Mouse (Mus musculus) midbrain, embryonic 13.5 days (tissue): ENCODE measurements around the gene Mex3a. TPM values are rescaled to one million over a fixed set of nuclear protein-coding genes. Genes with fewer than 3 reads are reported as not detected.
A peak's percentile ranks its signal among the peaks of the same experiment; 100 is the strongest.

Source experiments
- ATAC-seq: fragments of 200-750 bp; cut with Nextera tagmentation; 2 replicates; pipeline ENCODE4 v1.8.0; 2017; ENCODE audit warnings: mild to moderate bottlenecking, moderate TSS enrichment, moderate library complexity
- H3K27ac ChIP-seq: fragments of 300-500 bp; sonication (generic); 2 replicates; pipeline ENCODE4 v1.5.1; 2015; ENCODE audit warnings: inconsistent platforms, mild to moderate bottlenecking, moderate library complexity
- H3K27me3 ChIP-seq: fragments of 300-500 bp; sonication (generic); 2 replicates; pipeline ENCODE4 v1.6.1; 2015; ENCODE audit warnings: mild to moderate bottlenecking, inconsistent platforms
- H3K36me3 ChIP-seq: fragments of 300-500 bp; sonication (generic); 2 replicates; pipeline ENCODE4 v1.6.1; 2015; ENCODE audit warnings: mild to moderate bottlenecking, inconsistent platforms
- H3K4me1 ChIP-seq: fragments of 300-500 bp; sonication (generic); replicated peaks from 2 replicates; pipeline ENCODE4 v1.6.1; 2015; ENCODE audit warnings: inconsistent platforms
- H3K4me2 ChIP-seq: fragments of 300-500 bp; sonication (generic); replicated peaks from 2 replicates; pipeline ENCODE4 v1.6.1; 2015; ENCODE audit warnings: moderate library complexity, mild to moderate bottlenecking, inconsistent platforms
- H3K4me3 ChIP-seq: fragments of 300-500 bp; sonication (generic); replicated peaks from 2 replicates; pipeline ENCODE4 v1.5.1; 2015; ENCODE audit warnings: mild to moderate bottlenecking, inconsistent platforms
- H3K9ac ChIP-seq: fragments of 300-500 bp; sonication (generic); replicated peaks from 2 replicates; pipeline ENCODE4 v1.6.1; 2015; ENCODE audit warnings: mild to moderate bottlenecking, inconsistent platforms
- H3K9me3 ChIP-seq: fragments of 300-500 bp; sonication (generic); 2 replicates; pipeline ENCODE4 v1.6.1; 2016; ENCODE audit warnings: mild to moderate bottlenecking, inconsistent platforms
- WGBS: fragments of 180-500 bp; shearing (Covaris S2); methylation state at CpG from one replicate; pipeline ENCODE4 v1.1.7; 2015; 5-methylcytosine and 5-hydroxymethylcytosine counted together
- polyA plus RNA-seq: library from polyadenylated mRNA; unstranded; fragments of >200 nt; fragmentation: Nextera tagmentation; extraction: Ambion mirVana; gene quantifications from 2 replicates; pipeline ENCODE4 v1.2.1, GENCODE M21; 2015

Gene Mex3a
- polyA plus RNA-seq, 1 experiment from 2014 or later, result 49.5 TPM

GRCm38 (mm10) chr3:88552676-88553524 lies 20.7 kb downstream of the Mex3a start, which contains the start of gene Lamtor2:
Gene Lamtor2 (minus strand): TSS chr3:88553074.
- Histone ChIP-seq H3K27me3 (no peaks in the 10 kb centered on the region), H3K9me3 (no peaks in the 10 kb centered on the region), H3K27ac (peak within 1 kb of the TSS; percentile 93), H3K9ac (peak within 1 kb of the TSS; percentile 92), H3K4me3 (peak within 1 kb of the TSS; percentile 93), H3K36me3 (peaks cover 29% of the 10 kb centered on the region), H3K4me2 (peak within 1 kb of the TSS; percentile 81), H3K4me1 (peaks cover 43% of the 10 kb centered on the region)
- under 1% methylated on average over 48 of the region's 48 CpGs for WGBS
- peak; percentile 93 for ATAC-seq

DNA sequence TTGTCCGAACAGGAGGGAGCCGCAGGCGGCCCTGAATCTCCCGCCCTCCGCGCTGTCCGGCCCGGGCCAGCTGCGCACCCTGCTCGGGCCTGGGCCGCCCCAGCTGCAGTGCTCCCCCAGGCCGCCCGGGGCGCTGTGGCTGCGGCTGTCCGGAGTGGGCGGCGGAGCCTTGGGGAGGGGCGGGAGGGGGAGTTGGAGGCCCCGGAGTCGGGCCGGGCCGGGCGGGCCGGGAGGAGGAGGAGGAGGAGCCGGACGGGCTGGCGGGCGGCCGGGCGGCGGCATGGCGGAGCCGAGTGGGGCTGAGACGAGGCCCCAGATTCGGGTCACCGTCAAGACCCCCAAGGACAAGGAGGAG lies 21.3 kb downstream of the Mex3a start, which contains the start of gene Ubqln4:
Gene Ubqln4 (plus strand): TSS at position 234 of the 355 bp plus-strand sequence.
- under 1% methylated on average over 25 of the region's 37 CpGs for WGBS
- H3K9me3 ChIP-seq, result no peaks in the 10 kb centered on the region
- peak within 1 kb of the TSS; percentile 92 for H3K9ac ChIP-seq
- H3K27ac ChIP-seq, result peak within 1 kb of the TSS; percentile 93
- peak; percentile 87 for ATAC-seq
- H3K4me3 ChIP-seq, result peak within 1 kb of the TSS; percentile 93
- no peaks in the 10 kb centered on the region for H3K27me3 ChIP-seq
- peaks cover 35% of the 10 kb centered on the region for H3K36me3 ChIP-seq
- peaks cover 43% of the 10 kb centered on the region for H3K4me1 ChIP-seq
- H3K4me2 ChIP-seq, result peak within 1 kb of the TSS; percentile 81

DNA sequence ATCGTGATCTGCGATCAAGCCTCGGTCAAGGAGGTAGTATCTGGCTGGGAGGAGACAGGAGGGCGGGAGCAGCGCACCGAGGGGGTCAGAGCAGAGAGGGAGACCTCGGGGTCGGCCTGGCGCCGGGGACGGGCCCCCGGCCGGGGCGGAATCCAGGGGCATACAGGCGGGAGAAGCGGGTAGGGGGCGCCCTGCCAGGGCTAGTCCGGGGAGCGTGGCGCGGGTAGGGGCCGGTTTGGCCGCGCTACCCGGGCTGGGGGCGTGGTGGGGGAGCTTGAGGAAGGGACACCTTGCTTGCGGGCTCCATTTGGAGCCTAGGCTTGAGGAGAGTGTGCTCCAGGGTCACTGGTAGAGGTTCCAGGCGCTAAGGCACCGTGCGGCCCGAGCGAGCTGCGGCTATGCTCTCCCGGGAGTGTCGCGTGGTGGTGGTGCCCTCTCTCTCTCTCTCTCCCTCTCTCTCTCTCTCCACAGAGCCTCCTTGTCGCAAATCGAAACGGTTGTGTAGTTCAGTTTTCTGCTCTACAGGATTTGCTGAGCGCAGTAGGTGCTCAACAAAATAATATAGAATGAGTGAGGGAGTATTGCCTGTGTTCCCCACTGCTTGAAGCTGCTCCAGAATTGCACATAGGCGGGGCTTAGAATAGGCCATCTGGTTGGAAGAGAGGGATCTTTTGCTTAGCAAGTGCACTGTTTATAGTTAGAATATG lies 21.8 kb downstream of the Mex3a start:
- no peaks in the 10 kb centered on the region for H3K27me3 ChIP-seq
- peak overlapping the region; percentile 93 for H3K4me3 ChIP-seq
- H3K4me1 ChIP-seq, result peaks cover 43% of the 10 kb centered on the region
- no peaks in the 10 kb centered on the region for H3K9me3 ChIP-seq
- H3K9ac ChIP-seq, result peak overlapping the region; percentile 92
- H3K4me2 ChIP-seq, result peak overlapping the region; percentile 81
- peak overlapping the region; percentile 93 for H3K27ac ChIP-seq
- ATAC-seq, result peak; percentile 65
- H3K36me3 ChIP-seq, result peaks cover 39% of the 10 kb centered on the region
- 0% methylated on average over 40 of the region's 41 CpGs for WGBS

- Histone ChIP-seq H3K27ac (no peak overlapping the region), H3K9ac (peak overlapping the region; percentile 42; the same call in 1 of the 2 replicates), H3K4me2 (peak overlapping the region; percentile 81), H3K27me3 (no peaks in the 10 kb centered on the region), H3K36me3 (peaks cover 48% of the 10 kb centered on the region), H3K4me3 (peak overlapping the region; percentile 93), H3K4me1 (peaks cover 40% of the 10 kb centered on the region), H3K9me3 (no peaks in the 10 kb centered on the region)
- 83% methylated on average over 5 of the region's 5 CpGs for WGBS
- no peak for ATAC-seq
Observed at GRCm38 (mm10) chr3:88555069-88555605, 22.9 kb downstream of the Mex3a start.

GRCm38 (mm10) chr3:88555731-88556130 lies 23.5 kb downstream of the Mex3a start:
- Histone ChIP-seq H3K4me3 (no peak overlapping the region), H3K9ac (no peak overlapping the region; the same call in 1 of the 2 replicates), H3K27me3 (no peaks in the 10 kb centered on the region), H3K4me1 (peaks cover 37% of the 10 kb centered on the region), H3K27ac (no peak overlapping the region), H3K4me2 (no peak overlapping the region), H3K9me3 (no peaks in the 10 kb centered on the region), H3K36me3 (peaks cover 54% of the 10 kb centered on the region)
- 98% methylated on average over 6 of the region's 6 CpGs for WGBS
- ATAC-seq, result no peak

- 92% methylated on average over 8 of the region's 8 CpGs for WGBS
- no peaks in the 10 kb centered on the region for H3K27me3 ChIP-seq
- H3K9me3 ChIP-seq, result no peaks in the 10 kb centered on the region
- no peak for ATAC-seq
- H3K9ac ChIP-seq, result no peak overlapping the region
- no peak overlapping the region for H3K27ac ChIP-seq
- peaks cover 63% of the 10 kb centered on the region for H3K36me3 ChIP-seq
- H3K4me1 ChIP-seq, result peaks cover 30% of the 10 kb centered on the region
- no peak overlapping the region for H3K4me3 ChIP-seq
- no peak overlapping the region for H3K4me2 ChIP-seq
Observed at GRCm38 (mm10) chr3:88556616-88557015, 24.4 kb downstream of the Mex3a start.

DNA sequence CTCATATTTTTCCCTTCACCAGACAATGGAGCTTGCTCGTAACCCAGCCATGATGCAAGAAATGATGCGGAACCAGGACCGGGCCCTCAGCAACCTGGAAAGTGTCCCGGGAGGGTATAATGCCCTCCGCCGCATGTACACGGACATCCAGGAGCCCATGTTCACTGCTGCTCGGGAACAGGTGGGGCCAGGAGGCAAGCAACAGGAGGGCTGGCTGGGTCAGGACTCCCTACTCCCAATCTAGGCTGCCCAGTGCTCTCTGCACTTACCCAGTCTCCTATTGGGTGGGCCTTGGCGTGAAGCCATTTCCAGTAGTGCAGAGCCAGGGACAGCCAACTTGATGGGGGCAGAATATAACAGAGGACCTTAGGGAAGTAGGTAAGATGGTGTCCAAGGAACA lies 27.4 kb downstream of the Mex3a start:
- H3K4me2 ChIP-seq, result no peak overlapping the region
- no peaks in the 10 kb centered on the region for H3K9me3 ChIP-seq
- H3K4me1 ChIP-seq, result peaks cover 23% of the 10 kb centered on the region
- H3K4me3 ChIP-seq, result no peak overlapping the region
- 95% methylated on average over 9 of the region's 9 CpGs for WGBS
- ATAC-seq, result no peak
- H3K27me3 ChIP-seq, result no peaks in the 10 kb centered on the region
- no peak overlapping the region for H3K27ac ChIP-seq
- no peak overlapping the region for H3K9ac ChIP-seq
- H3K36me3 ChIP-seq, result peaks cover 92% of the 10 kb centered on the region

DNA sequence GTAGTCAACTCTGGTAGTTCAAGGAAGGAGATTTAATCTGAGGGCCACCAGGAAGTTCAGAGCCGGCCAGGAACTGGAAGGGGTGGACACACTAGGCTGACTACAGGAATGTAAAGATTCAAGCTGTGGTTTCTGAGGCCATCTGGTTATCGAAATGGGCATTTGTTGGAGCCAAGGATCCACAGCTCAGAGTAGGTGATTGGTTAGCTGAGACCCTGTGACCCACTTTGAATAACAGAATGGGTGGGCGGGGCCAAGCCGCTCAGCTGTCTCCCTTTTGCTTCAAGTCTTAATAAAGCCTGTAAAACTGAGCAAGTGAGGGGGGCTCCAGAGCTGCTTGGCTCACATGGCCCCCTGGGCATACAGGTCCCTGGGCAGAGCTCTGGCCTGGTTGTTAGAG lies 29.8 kb downstream of the Mex3a start:
- WGBS, result 68% methylated on average over 4 of the region's 4 CpGs
- no peak overlapping the region for H3K4me3 ChIP-seq
- no peaks in the 10 kb centered on the region for H3K27me3 ChIP-seq
- no peak overlapping the region for H3K9ac ChIP-seq
- peaks cover 5% of the 10 kb centered on the region for H3K4me1 ChIP-seq
- H3K9me3 ChIP-seq, result no peaks in the 10 kb centered on the region
- ATAC-seq, result no peak
- H3K4me2 ChIP-seq, result no peak overlapping the region
- H3K36me3 ChIP-seq, result peaks cover 97% of the 10 kb centered on the region
- no peak overlapping the region for H3K27ac ChIP-seq

GRCm38 (mm10) chr3:88563442-88563841 lies 31.2 kb downstream of the Mex3a start:
- H3K4me3 ChIP-seq, result no peak overlapping the region
- H3K27ac ChIP-seq, result no peak overlapping the region
- no peak for ATAC-seq
- H3K9me3 ChIP-seq, result no peaks in the 10 kb centered on the region
- H3K4me2 ChIP-seq, result no peak overlapping the region
- peaks cover 5% of the 10 kb centered on the region for H3K4me1 ChIP-seq
- peaks cover 98% of the 10 kb centered on the region for H3K36me3 ChIP-seq
- no peaks in the 10 kb centered on the region for H3K27me3 ChIP-seq
- H3K9ac ChIP-seq, result no peak overlapping the region
- 64% methylated on average over 4 of the region's 4 CpGs for WGBS

DNA sequence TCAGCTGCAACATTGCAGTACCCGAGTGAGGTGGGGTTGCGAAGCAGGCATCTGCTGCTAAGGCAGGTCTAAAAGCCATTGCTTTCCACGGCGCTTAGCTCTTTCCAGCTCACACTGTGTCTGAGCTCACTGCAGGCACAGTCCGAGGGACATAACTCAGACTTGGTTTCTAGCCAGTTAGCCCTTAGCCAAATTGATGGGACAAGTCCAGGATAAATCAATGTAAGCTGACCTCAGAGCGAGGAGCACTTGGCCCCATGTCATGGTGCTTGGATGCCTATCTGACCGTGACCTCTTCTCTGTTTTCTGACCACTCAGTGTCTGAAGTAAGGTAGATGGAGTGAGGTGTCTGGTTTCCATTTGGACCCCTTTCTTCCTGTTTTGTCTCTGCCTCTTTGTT lies 31.8 kb downstream of the Mex3a start:
- no peaks in the 10 kb centered on the region for H3K27me3 ChIP-seq
- H3K9ac ChIP-seq, result no peak overlapping the region
- H3K9me3 ChIP-seq, result no peaks in the 10 kb centered on the region
- no peak overlapping the region for H3K4me3 ChIP-seq
- H3K36me3 ChIP-seq, result peaks cover 98% of the 10 kb centered on the region
- H3K4me2 ChIP-seq, result no peak overlapping the region
- H3K4me1 ChIP-seq, result peaks cover 5% of the 10 kb centered on the region
- no peak overlapping the region for H3K27ac ChIP-seq
- ATAC-seq, result no peak
- 81% methylated on average over 7 of the region's 7 CpGs for whole genome bisulfite sequencing

DNA sequence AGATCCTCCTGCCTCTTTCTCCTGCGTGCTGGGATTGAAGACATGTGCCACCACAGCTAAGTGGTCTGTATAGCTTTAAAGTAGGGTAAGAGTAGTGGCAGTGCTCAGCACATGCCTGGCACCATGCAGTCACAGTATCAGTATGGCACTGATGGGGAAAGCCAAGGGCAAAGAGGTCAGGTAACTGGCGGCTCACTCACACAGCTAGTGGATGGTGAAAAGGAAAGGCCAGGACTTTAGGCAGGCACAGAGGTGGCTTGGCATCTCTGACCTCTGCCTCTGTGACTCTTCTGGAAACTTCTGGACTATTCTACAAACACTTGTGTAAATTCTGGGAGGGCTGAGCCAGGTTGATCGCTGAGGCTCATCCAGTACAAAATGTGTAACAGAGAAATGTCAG lies 33.9 kb downstream of the Mex3a start:
- Histone ChIP-seq H3K4me1 (peaks cover 5% of the 10 kb centered on the region), H3K27ac (no peak overlapping the region), H3K4me3 (no peak overlapping the region), H3K4me2 (no peak overlapping the region), H3K9me3 (no peaks in the 10 kb centered on the region), H3K9ac (no peak overlapping the region), H3K36me3 (peaks cover 92% of the 10 kb centered on the region), H3K27me3 (no peaks in the 10 kb centered on the region)
- no peak for ATAC-seq
- 91% methylated on average over 3 of the region's 3 CpGs for WGBS

- H3K4me1 ChIP-seq, result peaks cover 5% of the 10 kb centered on the region
- peaks cover 87% of the 10 kb centered on the region for H3K36me3 ChIP-seq
- H3K9me3 ChIP-seq, result no peaks in the 10 kb centered on the region
- H3K4me2 ChIP-seq, result no peak overlapping the region
- no peak overlapping the region for H3K9ac ChIP-seq
- WGBS, result 97% methylated on average over 4 of the region's 4 CpGs
- no peaks in the 10 kb centered on the region for H3K27me3 ChIP-seq
- no peak for ATAC-seq
- no peak overlapping the region for H3K27ac ChIP-seq
- no peak overlapping the region for H3K4me3 ChIP-seq
Observed at GRCm38 (mm10) chr3:88566536-88567061, 34.4 kb downstream of the Mex3a start.
